ENCODE assay signal across 25 mouse cellular contexts in the genomic region with DNA sequence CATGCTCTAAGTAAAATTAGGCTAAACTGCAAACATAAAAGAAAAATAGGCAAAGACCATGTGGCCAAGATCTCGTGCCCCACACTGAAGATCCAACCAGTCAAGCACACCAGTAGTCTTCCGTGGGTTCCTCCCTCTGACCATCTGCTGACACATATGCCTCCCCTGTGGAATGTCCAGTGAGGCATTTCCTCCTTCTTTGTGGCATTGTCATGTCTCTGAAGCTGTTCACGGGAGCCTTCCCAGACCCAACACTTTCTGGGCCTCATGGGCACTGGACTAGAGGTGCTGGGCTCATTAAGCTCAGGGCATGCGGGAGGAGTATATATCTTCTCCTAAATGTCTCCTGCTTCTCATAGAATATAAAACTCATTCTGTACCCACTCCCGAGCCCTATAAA.
DNase-seq lines count a peak whose midpoint lies in the region; ATAC-seq and TF ChIP-seq lines count a peak whose summit lies in the region.
"Had no signal": no experiment of that assay in that cellular context is flagged by ENCODE, and none has a peak within 500 bp of the region (broad histone marks: within the 10 kb centered on the region; RNA-seq: fewer than 3 reads in every experiment).

No protein-coding gene starts in this region.

- 38% methylated on average over 5 of the region's 5 CpGs for WGBS in kidney, embryonic 16.5 days
- WGBS in midbrain, postnatal 0 days: 80% methylated on average over 5 of the region's 5 CpGs

- no peak for TF ChIP-seq CTCF in midbrain, postnatal 0 days (IDR thresholded peaks at IDR 0.05)

- H3K4me3 ChIP-seq in kidney, embryonic 16.5 days (ENCODE audit: low read length): no peak overlapping the region
- H3K4me3 ChIP-seq in midbrain, postnatal 0 days (ENCODE audit: low read depth, low read length): no peak overlapping the region
- H3K4me3 ChIP-seq: embryonic facial prominence, embryonic 10.5 days; embryonic facial prominence, embryonic 15.5 days; forebrain, embryonic 13.5 days; intestine, embryonic 15.5 days; midbrain, embryonic 10.5 days; midbrain, embryonic 15.5 days had no signal

- H3K27me3 ChIP-seq in kidney, embryonic 16.5 days (ENCODE audit: insufficient read depth, low read length): 0 out of 2 replicates have a peak, but pooled peaks cover 9% of the 10 kb centered on the region
- H3K27me3 ChIP-seq in midbrain, postnatal 0 days (ENCODE audit: insufficient read depth, low read length): no peaks in the 10 kb centered on the region
- H3K27me3 ChIP-seq: embryonic facial prominence, embryonic 15.5 days; forebrain, embryonic 13.5 days; intestine, embryonic 15.5 days had no signal

- DNase-seq in cerebellum, adult 11-12 months: peak; percentile 41
- no peak for DNase-seq in cerebellum, adult 8-10 months
- no peak for DNase-seq in kidney, postnatal 10 days
- peak; percentile 71 for DNase-seq in brain, adult 2 months (ENCODE audit: low read depth, low spot score)
- DNase-seq in cerebellum, postnatal 25 days: peak; percentile 53 to 63
- DNase-seq in midbrain, postnatal 0 days (ENCODE audit: low spot score): no peak
- DNase-seq: adrenal gland, postnatal 10 days; gastrocnemius, postnatal 10 days; heart, postnatal 14 days; kidney, adult 8-10 months; layer of hippocampus, adult 9-11 months; liver; lung, adult 2 months; lung, postnatal 10 days; thymus, postnatal 4 days had no signal

- no peak overlapping the region for H3K27ac ChIP-seq in kidney, embryonic 16.5 days (ENCODE audit: low read length)
- no peak overlapping the region for H3K27ac ChIP-seq in midbrain, postnatal 0 days (ENCODE audit: low read depth, low read length)
- H3K27ac ChIP-seq: embryonic facial prominence, embryonic 10.5 days; embryonic facial prominence, embryonic 15.5 days; forebrain, embryonic 13.5 days; intestine, embryonic 15.5 days; liver, embryonic 14.5 days; macrophage; midbrain, embryonic 10.5 days; midbrain, embryonic 15.5 days had no signal

- no peaks in the 10 kb centered on the region for H3K4me1 ChIP-seq in kidney, embryonic 16.5 days (ENCODE audit: insufficient read depth, low read length)
- no peaks in the 10 kb centered on the region for H3K4me1 ChIP-seq in midbrain, postnatal 0 days (ENCODE audit: insufficient read depth, low read length)
- H3K4me1 ChIP-seq: midbrain, embryonic 15.5 days had no signal

- no peaks in the 10 kb centered on the region for H3K36me3 ChIP-seq in kidney, embryonic 16.5 days (ENCODE audit: insufficient read depth, low read length)
- no peaks in the 10 kb centered on the region for H3K36me3 ChIP-seq in midbrain, postnatal 0 days (ENCODE audit: insufficient read depth, low read length)
- H3K36me3 ChIP-seq: embryonic facial prominence, embryonic 10.5 days; embryonic facial prominence, embryonic 15.5 days; intestine, embryonic 15.5 days; midbrain, embryonic 10.5 days; midbrain, embryonic 15.5 days had no signal

- no peak overlapping the region for H3K4me2 ChIP-seq in kidney, embryonic 16.5 days (replicated peaks; ENCODE audit: low read depth, low read length)
- no peak overlapping the region for H3K4me2 ChIP-seq in midbrain, postnatal 0 days (ENCODE audit: low read depth, low read length, poor library complexity, severe bottlenecking)
- H3K4me2 ChIP-seq: embryonic facial prominence, embryonic 15.5 days; forebrain, embryonic 13.5 days; intestine, embryonic 15.5 days; midbrain, embryonic 15.5 days had no signal

- H3K9me3 ChIP-seq in kidney, embryonic 16.5 days (ENCODE audit: low read length): peaks cover 5% of the 10 kb centered on the region; the same call in 1 of the 2 replicates
- H3K9me3 ChIP-seq in midbrain, postnatal 0 days (ENCODE audit: low read length): no peaks in the 10 kb centered on the region
- H3K9me3 ChIP-seq: embryonic facial prominence, embryonic 15.5 days; intestine, embryonic 15.5 days; midbrain, embryonic 15.5 days had no signal

- H3K9ac ChIP-seq in kidney, embryonic 16.5 days (replicated peaks; ENCODE audit: low read length): no peak overlapping the region
- H3K9ac ChIP-seq in midbrain, postnatal 0 days (replicated peaks; ENCODE audit: low read length, poor library complexity, severe bottlenecking): no peak overlapping the region
- H3K9ac ChIP-seq: embryonic facial prominence, embryonic 15.5 days; forebrain, embryonic 13.5 days; intestine, embryonic 15.5 days; liver, embryonic 14.5 days; midbrain, embryonic 15.5 days had no signal

- ATAC-seq in kidney, embryonic 16.5 days (ENCODE audit: low FRiP score, low TSS enrichment): peak; percentile 88
- ATAC-seq in midbrain, postnatal 0 days (ENCODE audit: low FRiP score): no peak
- ATAC-seq: forebrain, embryonic 13.5 days; hindbrain, embryonic 16.5 days; intestine, embryonic 15.5 days; midbrain, embryonic 15.5 days had no signal

Comparison
In these comparisons a context has a peak if more than half of its experiments do, and no peak if none do; other contexts are left out.
1. DNase-seq: peak in cerebellum, adult 11-12 months (single experiment), brain, adult 2 months (single experiment) and cerebellum, postnatal 25 days (2 of 2); none in cerebellum, adult 8-10 months (single experiment), kidney, postnatal 10 days (single experiment) and midbrain, postnatal 0 days (single experiment).